Mouse (Mus musculus): ENCODE measurements around the gene Gja8. TPM values are rescaled to one million over a fixed set of nuclear protein-coding genes. Genes with fewer than 3 reads are reported as not detected.

Gene Gja8
- total and polyA plus RNA-seq, 3 experiments, result not detected

DNA sequence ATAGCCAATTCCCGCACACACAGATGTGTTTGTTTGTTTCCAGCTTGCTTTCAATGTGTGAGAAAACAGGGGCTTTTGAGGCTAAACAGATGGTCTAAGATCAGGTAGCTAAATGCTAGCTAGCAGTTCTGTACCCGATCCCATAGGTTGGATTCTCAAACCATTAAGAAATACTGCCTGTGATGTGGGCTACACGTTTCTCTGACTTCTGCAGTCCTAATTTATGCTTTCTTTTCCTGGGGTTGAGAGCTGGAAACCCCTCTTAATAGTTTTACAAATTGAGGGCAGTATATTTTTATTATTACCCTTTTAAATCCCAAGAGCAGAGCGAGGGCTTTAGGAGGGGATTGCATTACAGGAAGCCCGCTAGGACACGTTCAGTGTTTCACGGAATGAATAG is 4.8 kb downstream of the Gja8 start:
- Histone ChIP-seq H3K4me1 (ENCODE audit: control insufficient read depth, insufficient read depth, low read length) (no peaks in the 10 kb centered on the region), H3K79me2 (replicated peaks; ENCODE audit: control insufficient read depth, insufficient read depth, low read length) (no peaks in the 10 kb centered on the region), H3K36me3 (ENCODE audit: control insufficient read depth, insufficient read depth, low read length) (no peaks in the 10 kb centered on the region), H3K27me3 (ENCODE audit: control insufficient read depth, insufficient read depth, low read length) (no peaks in the 10 kb centered on the region), H3K27ac (no peak overlapping the region), H3K4me3 (no peak overlapping the region), H3K9ac (ENCODE audit: low read depth, low read length) (no peak overlapping the region)
- 73% methylated on average over 7 of the region's 7 CpGs for WGBS
- TF ChIP-seq CTCF (IDR thresholded peaks at IDR 0.05) (no peak), POLR2A (IDR thresholded peaks at IDR 0.05; ENCODE audit: insufficient read depth, low read depth, low read length) (no peak), EP300 (IDR thresholded peaks at IDR 0.05; ENCODE audit: insufficient read depth, low read depth, low read length) (no peak)
- no peak for DNase-seq
- intact Hi-C loops (cut with DNase I), result no loop called here

GRCm38 (mm10) chr3:96905592-96905991 is 20.2 kb downstream of the Gja8 start:
- no peaks in the 10 kb centered on the region for H3K27me3 ChIP-seq (ENCODE audit: control insufficient read depth, insufficient read depth, low read length)
- TF ChIP-seq CTCF (IDR thresholded peaks at IDR 0.05), result no peak
- no peak for TF ChIP-seq POLR2A (IDR thresholded peaks at IDR 0.05; ENCODE audit: insufficient read depth, low read depth, low read length)
- TF ChIP-seq EP300 (IDR thresholded peaks at IDR 0.05; ENCODE audit: insufficient read depth, low read depth, low read length), result no peak
- no peaks in the 10 kb centered on the region; the same call in 1 of the 2 replicates for H3K4me1 ChIP-seq (ENCODE audit: control insufficient read depth, insufficient read depth, low read length)
- intact Hi-C loops (cut with DNase I), result no loop called here
- 36% methylated on average over 9 of the region's 9 CpGs for WGBS
- DNase-seq, result no peak
- H3K36me3 ChIP-seq (ENCODE audit: control insufficient read depth, insufficient read depth, low read length), result no peaks in the 10 kb centered on the region
- no peak overlapping the region for H3K9ac ChIP-seq (ENCODE audit: low read depth, low read length)
- peak overlapping the region; percentile 94 for H3K4me3 ChIP-seq
- no peaks in the 10 kb centered on the region for H3K79me2 ChIP-seq (replicated peaks; ENCODE audit: control insufficient read depth, insufficient read depth, low read length)
- peak overlapping the region; percentile 51 for H3K27ac ChIP-seq

DNA sequence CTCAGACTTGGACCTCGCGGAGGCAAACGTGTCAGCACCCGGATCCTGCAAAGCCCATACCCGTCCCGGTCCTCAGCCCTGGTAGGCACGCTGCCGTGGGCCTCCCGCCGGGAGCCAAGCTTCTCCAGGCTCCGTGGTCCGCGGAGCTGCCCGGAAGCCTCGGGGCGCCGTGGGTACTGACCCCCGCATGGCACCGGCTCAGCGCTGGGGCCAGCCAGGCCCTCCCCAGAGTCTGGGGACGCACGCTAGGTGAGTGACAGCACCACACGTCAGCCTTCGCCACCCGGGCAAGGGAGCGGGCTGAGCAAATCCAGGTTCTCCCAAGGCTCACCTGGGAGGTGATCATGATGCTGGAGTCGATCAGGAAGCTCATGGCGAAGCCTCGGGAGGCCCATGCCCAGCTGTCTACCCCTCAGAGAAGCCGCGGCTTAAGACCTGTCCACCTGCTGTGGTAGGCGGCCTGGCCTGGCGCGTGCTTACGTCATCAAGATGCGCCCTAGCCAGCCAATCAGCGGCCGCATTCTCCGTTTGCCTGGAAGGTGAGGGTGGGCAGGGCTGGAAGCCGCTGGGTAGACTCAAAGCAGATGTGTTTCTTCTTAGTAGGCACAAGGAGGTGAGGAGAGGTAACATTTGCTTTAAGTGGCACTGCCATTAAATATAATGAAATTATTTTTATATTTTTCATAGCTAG is 20.8 kb downstream of the Gja8 start, which contains the start of gene Gpr89:
TSS of gene Gpr89 (minus strand) at position 496 of the 691 bp plus-strand sequence.
- Histone ChIP-seq H3K9ac (ENCODE audit: low read depth, low read length) (peak within 1 kb of the TSS; percentile 82), H3K79me2 (replicated peaks; ENCODE audit: control insufficient read depth, insufficient read depth, low read length) (no peaks in the 10 kb centered on the region), H3K27ac (peak within 1 kb of the TSS; percentile 51), H3K27me3 (ENCODE audit: control insufficient read depth, insufficient read depth, low read length) (no peaks in the 10 kb centered on the region), H3K4me1 (ENCODE audit: control insufficient read depth, insufficient read depth, low read length) (no peaks in the 10 kb centered on the region; the same call in 1 of the 2 replicates), H3K4me3 (peak within 1 kb of the TSS; percentile 94), H3K36me3 (ENCODE audit: control insufficient read depth, insufficient read depth, low read length) (no peaks in the 10 kb centered on the region)
- WGBS, result 1% methylated on average over 40 of the region's 40 CpGs
- DNase-seq, result peak; percentile 91 to 92
- intact Hi-C loops (cut with DNase I), result loop anchor here (5.0 kb wide), 2 partner anchors 93 to 857 kb away; no protein-coding TSS in a partner anchor
- TF ChIP-seq POLR2A (IDR thresholded peaks at IDR 0.05; ENCODE audit: insufficient read depth, low read depth, low read length), result peak; percentile 73
- no peak for TF ChIP-seq EP300 (IDR thresholded peaks at IDR 0.05; ENCODE audit: insufficient read depth, low read depth, low read length)
- no peak for TF ChIP-seq CTCF (IDR thresholded peaks at IDR 0.05)

GRCm38 (mm10) chr3:96904393-96904792 is 21.4 kb downstream of the Gja8 start, which contains the start of gene Gja5:
TSS of gene Gja5 (plus strand) at chr3:96904693.
- TF ChIP-seq EP300 (IDR thresholded peaks at IDR 0.05; ENCODE audit: insufficient read depth, low read depth, low read length) (no peak), CTCF (IDR thresholded peaks at IDR 0.05) (no peak), POLR2A (IDR thresholded peaks at IDR 0.05; ENCODE audit: insufficient read depth, low read depth, low read length) (no peak)
- intact Hi-C loops (cut with DNase I), result loop anchor here (5.0 kb wide), 2 partner anchors 92 to 858 kb away; no protein-coding TSS in a partner anchor

DNA sequence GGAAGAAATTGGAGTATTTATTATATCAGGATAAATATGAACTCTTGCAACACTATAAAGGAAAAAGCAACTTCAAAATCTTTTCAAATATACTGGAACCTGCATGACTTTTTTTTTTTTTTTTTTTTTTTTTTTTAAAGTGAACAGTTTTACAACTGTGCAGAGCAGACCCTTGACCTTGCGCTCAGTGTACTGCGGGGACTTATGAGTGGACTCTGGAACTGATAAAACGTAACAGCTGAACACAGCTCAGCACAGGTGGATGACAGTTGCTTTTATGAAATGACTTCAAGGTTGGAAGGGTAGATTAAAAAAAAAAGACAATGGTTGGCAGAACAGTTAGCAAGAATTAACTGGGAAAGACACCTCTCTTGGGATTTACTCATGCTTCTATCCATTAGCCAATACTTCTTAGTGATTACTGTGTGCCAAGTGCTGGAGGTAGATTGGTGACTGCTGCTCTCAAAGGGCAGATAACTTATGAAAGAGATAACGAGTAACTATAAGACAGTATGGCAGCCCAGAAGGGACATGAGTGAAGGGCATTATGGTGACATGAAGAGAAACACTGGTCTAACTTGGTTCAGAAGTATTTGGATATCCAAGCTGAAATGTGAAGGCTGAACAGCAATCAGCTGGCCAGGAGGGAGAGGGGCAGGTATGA is 23.4 kb downstream of the Gja8 start:
- no peaks in the 10 kb centered on the region for H3K79me2 ChIP-seq (replicated peaks; ENCODE audit: control insufficient read depth, insufficient read depth, low read length)
- intact Hi-C loops (cut with DNase I), result loop anchor here (5.0 kb wide), 2 partner anchors 90 to 860 kb away; no protein-coding TSS in a partner anchor
- H3K27me3 ChIP-seq (ENCODE audit: control insufficient read depth, insufficient read depth, low read length), result no peaks in the 10 kb centered on the region
- H3K27ac ChIP-seq, result no peak overlapping the region
- 86% methylated on average over 4 of the region's 4 CpGs for WGBS
- H3K4me1 ChIP-seq (ENCODE audit: control insufficient read depth, insufficient read depth, low read length), result no peaks in the 10 kb centered on the region; the same call in 1 of the 2 replicates
- TF ChIP-seq EP300 (IDR thresholded peaks at IDR 0.05; ENCODE audit: insufficient read depth, low read depth, low read length) (no peak), CTCF (IDR thresholded peaks at IDR 0.05) (no peak)
- DNase-seq, result no peak
- no peak overlapping the region for H3K9ac ChIP-seq (ENCODE audit: low read depth, low read length)
- no peak overlapping the region for H3K4me3 ChIP-seq
- no peaks in the 10 kb centered on the region for H3K36me3 ChIP-seq (ENCODE audit: control insufficient read depth, insufficient read depth, low read length)

More at GRCm38 (mm10) chr3:96904393-96904792, 21.4 kb downstream of the Gja8 start, which contains the start of gene Gja5:
- Histone ChIP-seq H3K27ac (peak within 1 kb of the TSS; percentile 51), H3K4me3 (peak within 1 kb of the TSS; percentile 94), H3K79me2 (replicated peaks; ENCODE audit: control insufficient read depth, insufficient read depth, low read length) (no peaks in the 10 kb centered on the region), H3K27me3 (ENCODE audit: control insufficient read depth, insufficient read depth, low read length) (no peaks in the 10 kb centered on the region), H3K36me3 (ENCODE audit: control insufficient read depth, insufficient read depth, low read length) (no peaks in the 10 kb centered on the region), H3K9ac (ENCODE audit: low read depth, low read length) (peak within 1 kb of the TSS; percentile 82), H3K4me1 (ENCODE audit: control insufficient read depth, insufficient read depth, low read length) (no peaks in the 10 kb centered on the region; the same call in 1 of the 2 replicates)
- 15% methylated on average over 14 of the region's 14 CpGs for WGBS
- no peak for DNase-seq
